Mouse (Mus musculus) thymus, postnatal 36 days (tissue): ENCODE data around the gene Mras.

Experiments used
- DNase-seq, 2 experiments: peaks; one replicate each; pipeline ENCODE4 v3.0.0; 2022; ENCODE audit warnings: mixed read lengths in 2 of 2

The Mras gene

DNA sequence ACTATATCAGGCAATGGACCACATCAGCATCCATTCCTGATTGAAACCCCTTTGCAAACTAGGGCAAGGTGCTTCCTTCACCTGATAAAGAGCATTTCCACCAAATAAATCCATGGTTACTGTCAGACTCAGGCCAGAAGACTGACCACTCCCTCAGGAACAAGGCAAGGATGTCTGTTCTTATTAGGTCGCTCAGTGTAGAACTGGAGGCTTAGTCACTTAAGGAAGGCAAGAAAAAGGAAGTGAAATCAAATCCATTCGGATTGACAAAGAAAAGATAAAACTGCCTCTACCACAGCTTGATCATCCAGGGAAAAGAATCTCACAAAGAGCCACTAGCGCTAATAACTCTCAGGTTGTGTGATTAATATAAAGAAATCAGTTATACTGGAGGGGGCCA, 27.9 kb downstream of the Mras start:
- DNase-seq: no peak

- DNase-seq: no peak
Measured at GRCm38 (mm10) chr9:99401288-99401974, 35.8 kb downstream of the Mras start.

DNA sequence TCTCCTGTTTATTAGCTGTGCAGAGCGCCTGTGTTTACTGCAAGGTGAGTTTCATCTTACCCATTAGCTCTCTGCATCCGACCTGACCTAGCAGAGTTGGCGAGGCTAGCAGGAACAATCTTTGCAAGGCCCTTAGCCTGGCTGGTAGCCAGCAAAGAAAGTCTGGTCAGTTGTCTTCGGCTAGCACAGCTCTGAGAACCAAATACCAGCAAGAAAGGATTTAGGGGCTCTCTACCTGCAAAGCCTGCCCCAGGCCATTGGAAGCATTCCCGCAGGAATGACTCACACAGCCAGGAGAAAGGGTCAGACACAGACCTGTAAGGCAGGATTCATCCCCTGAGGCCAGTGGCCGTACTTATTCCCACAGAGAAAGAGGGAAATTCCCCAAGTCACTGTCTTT, 36.4 kb downstream of the Mras start:
- DNase-seq: no peak

GRCm38 (mm10) chr9:99397056-99397815, 39.9 kb downstream of the Mras start:
- no peak for DNase-seq

GRCm38 (mm10) chr9:99394366-99394765, 42.8 kb downstream of the Mras start:
- DNase-seq: no peak

DNA sequence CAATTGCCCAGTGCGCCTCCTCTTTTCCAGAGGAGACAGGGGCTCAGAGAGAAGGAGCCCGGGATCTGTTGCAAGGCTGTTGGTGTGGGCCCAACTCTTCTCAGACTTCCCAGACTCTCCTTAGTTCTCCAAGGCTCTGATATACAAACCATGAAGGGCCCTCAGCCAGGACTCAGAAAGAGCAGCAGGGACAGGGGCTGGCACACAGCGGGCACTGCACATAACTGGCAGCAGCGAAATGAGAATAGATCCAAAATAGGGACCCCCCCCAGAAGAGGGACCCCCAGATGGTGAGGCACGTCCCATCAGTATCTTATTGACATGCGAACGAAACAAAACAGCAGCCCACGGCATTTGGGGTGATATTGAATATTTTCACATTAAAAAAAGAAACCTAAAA, 44.0 kb downstream of the Mras start:
- no peak for DNase-seq

DNA sequence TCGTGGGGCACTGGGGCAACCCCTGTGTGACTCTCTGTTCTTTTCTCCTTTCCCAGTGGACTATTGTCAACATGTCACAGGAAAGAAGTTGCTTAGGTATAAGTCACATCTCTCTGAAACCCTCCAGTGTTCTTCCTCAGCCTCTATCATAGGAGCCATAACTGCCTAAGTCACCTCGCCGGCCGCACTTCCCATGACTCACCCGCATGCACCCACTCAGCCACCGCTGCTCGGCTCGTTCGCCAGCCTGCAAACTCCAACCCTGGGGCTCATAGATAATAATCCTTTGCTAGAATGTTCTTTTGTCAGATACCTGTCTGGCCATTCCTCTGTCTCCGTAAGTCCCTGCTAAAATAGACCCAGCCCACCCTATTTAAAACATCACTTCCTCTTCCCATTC, 45.6 kb downstream of the Mras start:
- no peak for DNase-seq

DNA sequence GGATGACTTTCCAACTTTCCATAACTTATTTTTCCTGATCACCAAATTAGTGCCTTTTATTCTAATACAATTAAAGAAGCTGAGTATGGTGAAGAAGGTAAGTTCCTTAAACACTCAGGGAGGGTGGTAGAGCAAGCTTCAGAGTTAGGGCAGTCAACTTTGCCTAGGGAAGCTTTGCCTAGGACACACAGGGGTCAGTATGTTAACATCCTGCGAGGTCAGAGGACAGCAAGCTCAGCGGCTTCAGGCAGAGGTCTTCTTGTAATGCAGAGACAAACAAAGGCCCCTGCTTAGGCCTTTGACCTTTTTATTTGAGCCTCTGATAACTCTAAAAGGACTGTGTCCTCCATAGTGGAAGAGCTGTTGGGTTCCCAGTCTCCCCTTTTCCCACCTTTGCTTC, 46.5 kb downstream of the Mras start:
- DNase-seq: no peak

GRCm38 (mm10) chr9:99390201-99390600, 47.0 kb downstream of the Mras start:
- DNase-seq: no peak

GRCm38 (mm10) chr9:99389506-99389905, 47.7 kb downstream of the Mras start:
- DNase-seq: no peak

- no peak for DNase-seq
Measured at GRCm38 (mm10) chr9:99388856-99389255, 48.3 kb downstream of the Mras start.

GRCm38 (mm10) chr9:99388078-99388477, 49.1 kb downstream of the Mras start:
- no peak for DNase-seq

DNA sequence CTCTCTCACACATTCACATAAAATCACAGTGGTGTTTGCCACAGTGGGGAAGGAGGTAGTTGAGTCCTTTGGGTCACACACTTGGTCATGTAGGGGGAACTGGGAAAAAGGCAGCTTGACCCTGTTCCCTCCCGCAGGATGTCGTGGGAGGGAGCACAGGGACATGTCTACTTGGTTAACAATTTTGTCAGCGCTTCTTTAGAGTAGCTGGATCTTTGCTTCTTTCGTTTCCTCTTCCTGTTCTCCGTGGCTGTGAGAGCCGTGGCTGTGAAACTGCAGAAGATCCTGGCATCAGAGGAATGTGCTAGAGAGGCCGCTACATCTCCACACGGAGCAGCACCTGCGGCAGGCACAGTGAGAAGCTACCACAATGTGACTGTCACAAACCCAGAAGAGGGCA, 54.6 kb downstream of the Mras start:
- DNase-seq: no peak

- no peak for DNase-seq
Measured at GRCm38 (mm10) chr9:99379194-99379593, 58.0 kb downstream of the Mras start.

DNA sequence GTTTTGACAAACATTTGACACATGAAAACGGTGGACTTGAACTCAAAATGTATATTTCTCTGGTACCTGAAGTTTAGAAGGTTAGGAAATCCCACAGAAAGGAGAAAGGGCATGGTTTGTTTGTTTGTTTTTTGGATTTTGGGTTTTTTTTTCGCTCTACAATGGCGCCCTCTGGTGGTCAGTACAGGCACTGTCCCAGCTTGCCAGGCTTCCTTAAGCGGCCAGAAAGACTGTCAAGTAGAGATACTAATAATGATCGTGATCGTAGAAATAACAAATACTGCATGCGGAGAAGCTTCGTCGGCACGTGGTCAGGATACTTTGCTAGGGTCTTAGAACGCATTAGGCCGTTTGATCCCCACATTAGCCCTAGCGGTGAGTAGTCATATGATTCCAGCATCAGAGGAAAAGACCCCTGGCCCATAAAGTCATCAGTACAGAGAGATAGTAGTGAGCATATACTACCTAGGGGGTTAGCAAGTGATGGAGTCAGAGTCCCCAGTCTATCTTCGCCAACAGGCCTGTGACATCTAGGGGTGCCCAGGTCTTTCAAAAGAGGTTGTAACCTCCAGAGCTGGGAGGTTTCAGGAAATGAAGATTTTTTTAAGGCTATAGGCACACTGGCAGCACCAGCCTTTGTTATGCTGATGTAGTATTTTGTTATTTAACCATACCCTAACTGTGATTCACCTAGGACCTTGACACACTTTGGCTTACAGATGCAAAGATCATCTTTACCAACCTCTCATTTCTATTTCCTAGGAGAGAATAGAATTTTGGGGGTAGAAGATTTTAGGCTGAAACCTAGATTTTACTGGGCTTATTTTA, 60.4 kb downstream of the Mras start:
- DNase-seq: peak in 1 of 2 experiments; percentile 28

GRCm38 (mm10) chr9:99368431-99368830, 68.8 kb downstream of the Mras start:
- no peak for DNase-seq

DNA sequence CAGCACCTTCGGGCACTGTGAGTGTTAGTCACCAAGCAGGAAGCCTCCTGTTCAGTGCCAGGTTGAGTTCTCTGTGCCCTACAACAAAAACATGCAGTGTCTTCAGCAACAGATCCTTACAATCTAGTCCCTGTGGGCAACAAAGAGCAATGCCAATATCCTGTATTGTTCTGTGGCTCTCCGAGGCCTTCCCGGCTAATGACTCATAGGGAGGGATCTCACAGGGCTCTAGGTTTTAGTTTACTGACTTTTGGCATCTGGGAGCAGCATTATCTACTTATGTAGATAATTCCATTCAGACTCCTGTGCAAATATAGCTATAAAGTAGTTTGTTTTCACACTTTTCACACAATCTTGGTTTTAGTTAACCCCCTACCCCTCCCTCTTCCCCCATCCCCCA, 71.3 kb downstream of the Mras start:
- no peak for DNase-seq

DNA sequence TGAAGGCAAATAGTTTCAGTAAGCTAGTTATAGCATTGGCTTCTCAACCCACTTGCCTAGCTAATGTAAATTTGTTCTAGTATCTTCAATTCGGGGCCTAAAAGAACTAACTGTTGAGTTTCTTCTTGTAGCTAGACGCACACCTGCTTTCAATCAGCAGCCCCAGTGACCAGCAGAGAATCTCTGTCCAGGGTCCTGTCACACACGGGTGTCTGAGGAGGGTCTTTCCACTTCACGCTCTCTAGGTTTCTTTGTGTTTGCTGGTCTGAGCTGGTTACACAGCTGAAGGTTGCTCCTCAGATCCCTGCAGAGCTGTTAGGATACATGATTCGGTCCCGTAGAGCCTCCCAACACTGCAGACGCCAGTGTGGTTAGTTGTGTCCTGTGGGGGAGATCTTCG, 74.1 kb downstream of the Mras start:
- no peak for DNase-seq

DNA sequence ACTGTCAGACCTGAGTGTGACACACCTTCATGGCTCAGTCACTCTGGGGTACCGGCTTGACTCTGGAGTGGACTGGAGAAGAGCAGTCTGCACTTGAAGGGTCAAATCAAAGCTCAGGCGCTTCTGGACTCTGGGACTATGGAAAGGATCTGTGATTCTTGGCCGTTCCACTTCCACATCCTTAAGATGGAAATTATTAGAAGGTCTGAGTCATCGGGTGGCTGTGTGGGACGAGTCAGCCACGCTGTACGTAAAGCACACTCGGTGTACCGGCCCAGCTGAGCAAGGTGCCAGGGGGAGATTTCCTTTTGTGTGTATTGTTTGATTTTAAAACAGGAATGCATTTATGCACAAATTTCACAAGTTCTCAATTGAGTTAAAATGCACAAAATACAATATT, 75.2 kb downstream of the Mras start:
- DNase-seq: no peak

DNA sequence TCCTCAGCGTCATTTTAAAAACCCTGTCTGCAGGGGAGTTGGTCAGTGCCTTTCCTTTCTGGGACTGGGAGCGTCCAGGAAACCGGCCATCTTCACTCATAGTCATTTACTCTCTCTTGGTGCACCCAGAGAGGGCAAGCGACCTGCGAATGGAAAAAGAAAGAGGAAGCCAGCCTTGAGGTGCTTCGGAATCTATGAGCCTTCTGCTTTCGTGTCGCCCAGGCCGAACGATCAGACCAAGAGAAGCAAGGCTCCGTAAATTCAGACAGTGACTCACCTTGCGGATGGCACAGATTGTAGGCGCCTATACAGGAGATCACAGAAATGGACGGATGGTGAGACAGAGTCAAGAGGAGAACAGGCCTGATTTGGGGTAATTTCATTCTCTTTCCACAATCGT, 78.2 kb downstream of the Mras start:
- DNase-seq: no peak

- peak in 1 of 2 experiments; percentile 19 for DNase-seq
Measured at GRCm38 (mm10) chr9:99357921-99358692, 79.1 kb downstream of the Mras start, which contains the start of gene Esyt3. TSS of gene Esyt3 (minus strand) at chr9:99358557.

DNA sequence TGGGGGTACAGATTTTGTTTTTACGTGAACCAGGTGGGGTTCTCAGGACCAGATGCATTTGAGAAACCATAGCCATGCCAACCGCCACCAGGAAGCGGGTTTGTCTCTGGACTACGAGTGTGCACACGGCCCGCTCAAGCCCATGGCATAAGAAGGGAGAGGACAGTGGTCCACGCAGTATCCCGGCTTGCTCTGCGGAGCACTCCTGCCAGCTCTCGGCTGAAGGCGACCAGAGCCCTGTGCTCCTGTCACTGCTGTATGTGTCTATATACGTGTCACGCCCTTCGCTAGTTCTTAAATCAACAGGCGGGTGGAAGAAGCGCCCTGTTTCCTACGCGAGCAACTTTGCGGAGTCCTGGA, 79.6 kb downstream of the Mras start:
- no peak for DNase-seq

DNA sequence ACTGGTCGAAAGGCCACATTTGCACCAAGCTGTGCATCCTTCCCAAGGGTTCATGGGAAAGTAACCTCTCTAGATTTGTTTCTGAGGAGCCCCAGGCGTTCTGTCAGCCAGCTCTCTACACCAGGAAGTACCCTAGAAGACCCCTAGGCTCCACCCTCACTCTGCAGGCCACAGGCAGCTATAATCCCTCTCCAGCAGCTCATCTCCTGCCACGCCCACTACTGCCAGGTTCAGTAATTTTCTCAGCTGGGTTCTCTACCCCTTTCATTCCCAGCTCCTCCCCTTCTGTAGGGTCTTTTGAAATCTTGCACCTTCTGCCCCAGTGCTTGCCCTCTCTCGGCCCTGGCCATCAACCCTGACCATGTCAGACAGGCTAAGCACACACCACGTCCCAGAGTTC, 81.2 kb downstream of the Mras start:
- no peak for DNase-seq
